ENCODE assay signal across 9 mouse cellular contexts in genomic region chr4:133827887-133828794, GRCm38 (mm10). TPM values are rescaled to one million over a fixed set of nuclear protein-coding genes. Genes with fewer than 3 reads are reported as not detected.
DNase-seq lines count a peak whose midpoint lies in the region; ATAC-seq and TF ChIP-seq lines count a peak whose summit lies in the region.
"Had no signal": no experiment of that assay in that cellular context is flagged by ENCODE, and none has a peak within 500 bp of the region (broad histone marks: within the 10 kb centered on the region; RNA-seq: fewer than 3 reads in every experiment).

No protein-coding gene starts in this region.

- TF ChIP-seq CTCF in forebrain, postnatal 0 days (IDR thresholded peaks at IDR 0.05; ENCODE audit: low read depth) = no peak
- no peak for TF ChIP-seq CTCF in thymus, adult 2 months (IDR thresholded peaks at IDR 0.05; ENCODE audit: borderline replicate concordance, control insufficient read depth, extremely low read depth, insufficient read depth, low read length, poor library complexity)

- H3K36me3 ChIP-seq in forebrain, embryonic 10.5 days (replicated peaks) = no peaks in the 10 kb centered on the region
- H3K36me3 ChIP-seq in forebrain, postnatal 0 days (ENCODE audit: insufficient read depth) = no peaks in the 10 kb centered on the region
- no peaks in the 10 kb centered on the region for H3K36me3 ChIP-seq in midbrain, embryonic 10.5 days
- no peaks in the 10 kb centered on the region for H3K36me3 ChIP-seq in midbrain, embryonic 11.5 days (ENCODE audit: control insufficient read depth, insufficient read depth, low read length)
- H3K36me3 ChIP-seq in intestine, embryonic 16.5 days (ENCODE audit: control insufficient read depth, insufficient read depth, low read length) = no peaks in the 10 kb centered on the region
- H3K36me3 ChIP-seq in thymus, adult 2 months (ENCODE audit: control insufficient read depth, insufficient read depth, low read length) = no peaks in the 10 kb centered on the region

- no peak for TF ChIP-seq POLR2A in thymus, adult 2 months (IDR thresholded peaks at IDR 0.05; ENCODE audit: control insufficient read depth, extremely low read depth, insufficient read depth, low read length, poor library complexity)

- peaks cover 18% of the 10 kb centered on the region for H3K27me3 ChIP-seq in forebrain, embryonic 10.5 days (ENCODE audit: poor library complexity, severe bottlenecking)
- no peaks in the 10 kb centered on the region for H3K27me3 ChIP-seq in forebrain, postnatal 0 days (ENCODE audit: insufficient read depth, low read length)
- peaks cover 12% of the 10 kb centered on the region for H3K27me3 ChIP-seq in midbrain, embryonic 10.5 days (ENCODE audit: low read depth, poor library complexity, severe bottlenecking)
- no peaks in the 10 kb centered on the region for H3K27me3 ChIP-seq in midbrain, embryonic 11.5 days (ENCODE audit: control insufficient read depth, insufficient read depth, low read length)
- H3K27me3 ChIP-seq in intestine, embryonic 16.5 days (replicated peaks; ENCODE audit: control insufficient read depth, insufficient read depth, low read length) = no peaks in the 10 kb centered on the region
- no peaks in the 10 kb centered on the region for H3K27me3 ChIP-seq in thymus, adult 2 months (ENCODE audit: control insufficient read depth, insufficient read depth, low read length)

- H3K9ac ChIP-seq in forebrain, postnatal 0 days = no peak overlapping the region
- no peak overlapping the region for H3K9ac ChIP-seq in midbrain, embryonic 11.5 days (ENCODE audit: low read length)
- no peak overlapping the region for H3K9ac ChIP-seq in intestine, embryonic 16.5 days (ENCODE audit: low read depth, low read length)

- H3K4me2 ChIP-seq in forebrain, postnatal 0 days (ENCODE audit: low read depth) = no peak overlapping the region
- no peak overlapping the region for H3K4me2 ChIP-seq in midbrain, embryonic 11.5 days
- peak overlapping the region; percentile 0; the same call in 1 of the 2 replicates for H3K4me2 ChIP-seq in intestine, embryonic 16.5 days (ENCODE audit: low read depth, low read length)

- WGBS in forebrain, embryonic 10.5 days = 31% methylated on average over 25 of the region's 25 CpGs
- WGBS in forebrain, postnatal 0 days = 15% methylated on average over 25 of the region's 25 CpGs
- 37% methylated on average over 25 of the region's 25 CpGs for WGBS in midbrain, embryonic 10.5 days
- WGBS in midbrain, embryonic 11.5 days = 37% methylated on average over 25 of the region's 25 CpGs
- WGBS in intestine, embryonic 16.5 days = 25% methylated on average over 25 of the region's 25 CpGs
- WGBS in thymus, adult 2 months = 35% methylated on average over 25 of the region's 25 CpGs

- no peaks in the 10 kb centered on the region for H3K9me3 ChIP-seq in forebrain, embryonic 10.5 days
- no peaks in the 10 kb centered on the region for H3K9me3 ChIP-seq in forebrain, postnatal 0 days (ENCODE audit: low read length)
- H3K9me3 ChIP-seq in midbrain, embryonic 10.5 days (replicated peaks) = no peaks in the 10 kb centered on the region
- no peaks in the 10 kb centered on the region for H3K9me3 ChIP-seq in midbrain, embryonic 11.5 days (ENCODE audit: control insufficient read depth, low read length)
- no peaks in the 10 kb centered on the region for H3K9me3 ChIP-seq in intestine, embryonic 16.5 days (ENCODE audit: control insufficient read depth, low read length)

- no peak for DNase-seq in forebrain, embryonic 10.5 days (ENCODE audit: extremely low spot score, low spot score)
- DNase-seq in forebrain, postnatal 0 days = no peak
- no peak for DNase-seq in midbrain, embryonic 10.5 days (ENCODE audit: low spot score)
- DNase-seq in midbrain, embryonic 11.5 days (ENCODE audit: low spot score, missing footprints) = no peak
- peak; percentile 72 for DNase-seq in thymus, adult 2 months
- DNase-seq in ovary, postnatal 36 days (ENCODE audit: low spot score) = no peak
- no peak for DNase-seq in layer of hippocampus, adult 9-10 months (ENCODE audit: low spot score)
- DNase-seq: heart, postnatal 36 days had no signal

- ATAC-seq in forebrain, postnatal 0 days = no peak
- ATAC-seq in midbrain, embryonic 11.5 days (ENCODE audit: low FRiP score) = no peak
- no peak for ATAC-seq in intestine, embryonic 16.5 days

- H3K4me1 ChIP-seq in forebrain, embryonic 10.5 days = peaks cover 21% of the 10 kb centered on the region
- no peaks in the 10 kb centered on the region for H3K4me1 ChIP-seq in forebrain, postnatal 0 days (ENCODE audit: insufficient read depth)
- peaks cover 25% of the 10 kb centered on the region for H3K4me1 ChIP-seq in midbrain, embryonic 10.5 days
- H3K4me1 ChIP-seq in midbrain, embryonic 11.5 days (ENCODE audit: control insufficient read depth, insufficient read depth, low read length) = no peaks in the 10 kb centered on the region
- H3K4me1 ChIP-seq in intestine, embryonic 16.5 days (ENCODE audit: control insufficient read depth, insufficient read depth, low read length) = peaks cover 11% of the 10 kb centered on the region; the same call in 1 of the 2 replicates
- peaks cover 26% of the 10 kb centered on the region for H3K4me1 ChIP-seq in thymus, adult 2 months (replicated peaks; ENCODE audit: control insufficient read depth, insufficient read depth, low read length)

- peak overlapping the region; percentile 32 for H3K4me3 ChIP-seq in forebrain, embryonic 10.5 days
- no peak overlapping the region for H3K4me3 ChIP-seq in forebrain, postnatal 0 days (ENCODE audit: low read depth, low read length)
- peak overlapping the region; percentile 18; the same call in 1 of the 2 replicates for H3K4me3 ChIP-seq in midbrain, embryonic 10.5 days
- no peak overlapping the region for H3K4me3 ChIP-seq in midbrain, embryonic 11.5 days (ENCODE audit: low read depth, low read length)
- H3K4me3 ChIP-seq in intestine, embryonic 16.5 days (ENCODE audit: low read length) = no peak overlapping the region
- H3K4me3 ChIP-seq in thymus, adult 2 months (ENCODE audit: control insufficient read depth, insufficient read depth, low read length) = peak overlapping the region; percentile 13

- H3K27ac ChIP-seq in forebrain, embryonic 10.5 days = peak overlapping the region; percentile 58
- no peak overlapping the region for H3K27ac ChIP-seq in forebrain, postnatal 0 days (ENCODE audit: low read depth, low read length)
- H3K27ac ChIP-seq in midbrain, embryonic 10.5 days (replicated peaks) = peak overlapping the region; percentile 67
- H3K27ac ChIP-seq in midbrain, embryonic 11.5 days (ENCODE audit: low read depth, low read length) = no peak overlapping the region
- H3K27ac ChIP-seq in intestine, embryonic 16.5 days (ENCODE audit: low read length) = no peak overlapping the region
- peak overlapping the region; percentile 54; the same call in 1 of the 2 replicates for H3K27ac ChIP-seq in thymus, adult 2 months (ENCODE audit: control insufficient read depth, insufficient read depth, low read length)

RNA-seq across cellular contexts. Expression of gene Rps6ka1, which starts 59.5 kb away (rescaled TPM):
- polyA plus RNA-seq in forebrain, embryonic 10.5 days (2016; fragmentation: Nextera tagmentation; extraction: Ambion mirVana) = 42.7 and 44.1 TPM in 2 replicates
- total RNA-seq in forebrain, postnatal 0 days (2014; rRNA removed) = 21.2 and 21.4 TPM in 2 replicates
- 14.3 and 19.4 TPM in 2 replicates for polyA plus RNA-seq in forebrain, postnatal 0 days (2015; fragmentation: Nextera tagmentation; extraction: Ambion mirVana)
- 32.4 and 34.5 TPM in 2 replicates for polyA plus RNA-seq in midbrain, embryonic 10.5 days (2016; fragmentation: Nextera tagmentation; extraction: Ambion mirVana)
- 22.2 and 25.2 TPM in 2 replicates for polyA plus RNA-seq in midbrain, embryonic 11.5 days (2014; fragmentation: Nextera tagmentation; extraction: Ambion mirVana)
- 148 and 156 TPM in 2 replicates for polyA plus RNA-seq in intestine, embryonic 16.5 days (2015; fragmentation: Nextera tagmentation; extraction: Ambion mirVana)
- polyA plus RNA-seq in thymus, adult 2 months (2012; rRNA removed) = 79.3 and 84.0 TPM in 2 replicates

Comparison
In these comparisons a context has a peak if more than half of its experiments do, and no peak if none do; other contexts are left out.
1. H3K27ac ChIP-seq: peak in forebrain, embryonic 10.5 days (single experiment), midbrain, embryonic 10.5 days (single experiment) and thymus, adult 2 months (single experiment); none in forebrain, postnatal 0 days (single experiment), midbrain, embryonic 11.5 days (single experiment) and intestine, embryonic 16.5 days (single experiment).
2. H3K4me3 ChIP-seq: peak in forebrain, embryonic 10.5 days (single experiment), midbrain, embryonic 10.5 days (single experiment) and thymus, adult 2 months (single experiment); none in forebrain, postnatal 0 days (single experiment), midbrain, embryonic 11.5 days (single experiment) and intestine, embryonic 16.5 days (single experiment).